20 mouse cellular contexts compared by ENCODE assay signal in the genomic region with DNA sequence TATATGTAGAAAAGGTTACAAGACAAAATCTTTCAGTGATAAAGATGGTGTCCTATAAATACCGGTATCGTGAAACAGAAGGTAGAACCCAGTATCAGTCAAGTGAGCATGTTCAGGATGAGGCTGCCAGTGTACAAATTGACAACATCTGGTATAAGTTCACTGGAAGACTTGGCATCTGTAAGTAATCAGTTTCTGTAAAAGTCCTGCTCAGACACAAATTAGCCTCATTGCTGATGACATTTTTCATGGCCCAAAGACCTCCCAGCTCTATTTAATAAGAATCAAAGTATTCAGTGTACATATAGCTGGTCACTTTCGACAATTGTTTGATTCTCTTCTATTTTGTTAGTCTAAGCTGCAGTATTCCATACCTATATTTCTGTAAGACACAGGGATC.
"Had no signal": no experiment of that assay in that cellular context is flagged by ENCODE, and none has a peak within 500 bp of the region (broad histone marks: within the 10 kb centered on the region; RNA-seq: fewer than 3 reads in every experiment).

No protein-coding gene starts in this region.

- DNase-seq: kidney, adult 11 months; kidney, adult 8-10 months; kidney, postnatal 10 days; kidney, postnatal 36 days; liver; lung, adult 18-20 months; lung, postnatal 10 days; lung, postnatal 4 days; midbrain, embryonic 14.5 days; right cerebral cortex, adult 18-20 months; right cerebral cortex, postnatal 14 days; right cerebral cortex, postnatal 4 days; thymus, postnatal 25 days had no signal

- H3K4me2 ChIP-seq: kidney, embryonic 15.5 days; limb, embryonic 13.5 days; liver, embryonic 12.5 days; liver, embryonic 15.5 days; lung, embryonic 15.5 days; midbrain, embryonic 11.5 days; stomach, embryonic 15.5 days had no signal

- H3K9ac ChIP-seq: kidney, embryonic 15.5 days; limb, embryonic 13.5 days; liver, embryonic 12.5 days; liver, embryonic 15.5 days; lung, embryonic 15.5 days; stomach, embryonic 15.5 days had no signal

- H3K4me3 ChIP-seq: kidney, embryonic 15.5 days; limb, embryonic 13.5 days; liver, embryonic 12.5 days; liver, embryonic 15.5 days; lung, embryonic 15.5 days; stomach, embryonic 15.5 days had no signal

- H3K36me3 ChIP-seq: kidney, embryonic 15.5 days; limb, embryonic 13.5 days; liver, embryonic 12.5 days; liver, embryonic 15.5 days; lung, embryonic 15.5 days; stomach, embryonic 15.5 days had no signal

- H3K27me3 ChIP-seq: kidney, embryonic 15.5 days; limb, embryonic 13.5 days; liver, embryonic 12.5 days; liver, embryonic 15.5 days; lung, embryonic 15.5 days; stomach, embryonic 15.5 days had no signal

- H3K27ac ChIP-seq: kidney, embryonic 15.5 days; limb, embryonic 13.5 days; liver, embryonic 12.5 days; liver, embryonic 15.5 days; lung, embryonic 15.5 days; stomach, embryonic 15.5 days had no signal

- ATAC-seq: liver, embryonic 12.5 days had no signal

- H3K9me3 ChIP-seq: kidney, embryonic 15.5 days; limb, embryonic 13.5 days; liver, embryonic 12.5 days; liver, embryonic 15.5 days; lung, embryonic 15.5 days; stomach, embryonic 15.5 days had no signal

- H3K4me1 ChIP-seq: kidney, embryonic 15.5 days; liver, embryonic 12.5 days; liver, embryonic 15.5 days; stomach, embryonic 15.5 days had no signal
